Mouse (Mus musculus): ENCODE data around the gene Top3a. TPM values are rescaled to one million over a fixed set of nuclear protein-coding genes. Genes with fewer than 3 reads are reported as not detected.

Top3a gene
- total RNA-seq, 1 experiment from 2014 or later, result 27.9 TPM

DNA sequence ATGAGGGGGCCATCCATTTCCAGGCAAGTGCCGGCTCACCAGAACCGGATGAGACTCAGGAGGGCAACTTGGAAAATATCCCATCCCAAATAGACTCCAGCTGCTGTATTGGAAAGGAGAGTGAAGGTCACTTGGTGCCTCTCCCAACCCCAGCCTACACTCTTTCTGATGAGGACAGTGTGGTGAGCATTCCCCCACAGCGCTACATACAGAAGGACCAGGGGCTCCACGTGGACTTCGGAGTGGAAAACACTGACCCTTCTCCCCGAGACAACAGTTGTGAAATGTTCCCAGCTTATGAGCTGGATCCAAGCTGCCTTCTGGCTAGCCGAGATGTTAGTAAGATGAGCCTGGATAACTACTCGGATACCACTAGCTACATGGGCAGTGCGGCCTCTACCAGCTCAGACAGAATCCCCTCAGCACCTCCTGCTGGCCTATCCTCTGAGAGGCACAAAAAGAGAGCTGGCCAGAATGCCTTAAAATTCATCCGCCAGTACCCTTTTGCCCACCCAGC is 2.6 kb upstream of the Top3a start:
- no peak for ATAC-seq (replicated peaks in 1 of 2; ENCODE audit: insufficient read depth in 1 of 2, low FRiP score in 2 of 2, low TSS enrichment in 1 of 2, low read depth in 1 of 2, poor library complexity in 2 of 2, severe bottlenecking in 2 of 2)

DNA sequence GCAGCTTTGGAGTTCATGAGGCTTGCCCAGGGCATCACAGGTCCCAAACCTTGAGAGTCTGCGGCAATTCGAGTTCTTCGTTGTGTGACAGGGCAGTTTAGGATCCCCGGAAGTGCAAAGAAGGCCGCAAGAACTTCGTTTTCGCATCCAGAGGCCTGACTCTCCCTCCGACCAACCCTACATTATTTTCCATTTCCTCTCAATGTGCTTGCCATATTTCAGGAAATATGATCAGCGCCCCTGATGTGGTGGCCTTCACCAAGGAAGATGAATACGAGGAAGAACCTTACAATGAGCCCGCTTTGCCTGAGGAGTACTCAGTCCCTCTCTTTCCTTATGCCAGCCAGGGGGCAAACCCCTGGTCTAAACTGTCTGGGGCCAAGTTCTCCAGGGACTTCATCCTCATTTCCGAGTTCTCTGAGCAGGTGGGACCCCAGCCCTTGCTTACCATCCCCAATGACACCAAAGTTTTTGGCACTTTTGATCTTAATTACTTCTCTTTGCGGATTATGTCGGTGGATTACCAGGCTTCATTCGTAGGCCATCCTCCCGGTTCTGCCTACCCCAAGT is 721 bp upstream of the Top3a start:
- ATAC-seq (replicated peaks in 1 of 2; ENCODE audit: insufficient read depth in 1 of 2, low FRiP score in 2 of 2, low TSS enrichment in 1 of 2, low read depth in 1 of 2, poor library complexity in 2 of 2, severe bottlenecking in 2 of 2), result no peak

DNA sequence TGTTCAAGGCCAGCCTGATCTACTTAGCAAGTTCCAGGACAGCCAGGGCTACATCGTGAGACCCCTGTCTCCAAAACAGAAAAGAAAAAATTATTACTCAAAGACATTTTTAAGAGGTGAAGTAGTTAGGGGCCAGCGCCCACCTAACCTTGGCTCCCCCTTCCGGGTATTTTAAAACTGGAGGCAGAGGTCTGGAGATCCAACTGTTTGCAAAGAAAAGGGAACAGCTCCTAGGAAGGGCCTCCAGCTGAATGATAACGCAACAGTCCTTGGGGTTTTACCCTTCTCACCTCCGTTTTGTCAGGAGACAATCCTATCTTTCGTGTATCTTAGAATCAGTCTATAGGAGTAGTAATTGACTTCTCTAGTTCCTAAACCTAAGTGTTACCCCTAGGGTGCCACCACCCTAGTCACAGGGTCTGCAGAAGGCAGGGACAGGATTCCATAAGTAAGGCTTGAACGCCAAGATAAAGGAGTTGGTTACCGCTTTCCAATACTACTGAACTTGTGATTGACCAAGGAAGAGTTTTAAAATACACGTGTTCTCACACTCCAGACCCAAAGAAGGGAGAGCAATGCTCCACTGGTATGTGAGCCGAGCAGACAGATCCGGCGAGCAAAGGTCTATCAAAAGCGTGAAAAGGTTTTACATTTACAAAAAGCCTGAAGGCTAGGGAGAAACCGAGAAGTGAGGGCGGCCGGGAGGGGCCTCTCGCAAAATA is 897 bp downstream of the Top3a start:
- ATAC-seq (replicated peaks in 1 of 2; ENCODE audit: insufficient read depth in 1 of 2, low FRiP score in 2 of 2, low TSS enrichment in 1 of 2, low read depth in 1 of 2, poor library complexity in 2 of 2, severe bottlenecking in 2 of 2), result no peak

- ATAC-seq (replicated peaks in 1 of 2; ENCODE audit: insufficient read depth in 1 of 2, low FRiP score in 2 of 2, low TSS enrichment in 1 of 2, low read depth in 1 of 2, poor library complexity in 2 of 2, severe bottlenecking in 2 of 2), result no peak
Observed at GRCm38 (mm10) chr11:60775578-60775977, 1.6 kb downstream of the Top3a start.

DNA sequence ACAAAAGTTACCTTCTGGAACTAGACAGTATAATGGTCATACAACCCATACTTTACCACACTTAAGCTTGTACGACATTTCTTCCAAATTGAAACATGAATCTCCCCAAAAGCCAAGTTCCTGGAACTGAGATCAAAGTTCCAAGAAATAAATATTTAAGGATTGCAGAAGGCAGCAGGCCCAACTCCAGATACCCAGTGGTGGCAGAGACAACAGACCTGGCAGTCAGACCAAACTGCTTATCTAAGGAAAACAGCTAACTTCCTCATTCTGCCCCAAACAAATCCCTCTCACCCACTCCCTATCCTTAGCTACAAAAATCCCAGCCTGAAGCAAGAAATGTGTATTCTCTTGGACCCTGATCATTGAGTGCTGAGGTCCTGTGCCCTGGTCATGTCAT is 2.3 kb downstream of the Top3a start:
- ATAC-seq (replicated peaks in 1 of 2; ENCODE audit: insufficient read depth in 1 of 2, low FRiP score in 2 of 2, low TSS enrichment in 1 of 2, low read depth in 1 of 2, poor library complexity in 2 of 2, severe bottlenecking in 2 of 2), result no peak

DNA sequence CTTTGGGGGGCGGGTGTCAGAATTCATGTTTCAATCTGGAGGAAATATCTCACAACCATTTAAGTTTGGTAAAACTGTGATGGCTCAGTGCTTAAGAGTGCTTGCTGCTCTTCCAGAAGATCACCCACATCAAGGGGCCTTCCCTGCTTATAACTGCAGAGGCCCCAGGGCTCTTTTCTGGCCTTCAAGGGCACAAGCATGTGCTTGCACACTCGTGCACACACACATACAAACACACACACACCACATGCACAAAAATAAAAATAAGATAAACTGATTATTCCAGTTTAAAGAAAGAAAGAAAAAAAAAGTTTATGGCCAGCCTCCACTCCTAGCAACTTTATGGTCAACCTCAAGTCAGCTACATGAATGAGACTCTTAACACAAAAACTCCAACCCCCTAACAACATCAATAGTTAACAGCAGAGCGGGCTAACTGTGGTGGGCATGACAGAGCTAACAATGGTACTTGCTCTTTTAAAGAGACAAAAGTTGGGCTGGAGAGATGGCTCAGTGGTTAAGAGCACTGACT is 2.9 kb downstream of the Top3a start:
- no peak for ATAC-seq (replicated peaks in 1 of 2; ENCODE audit: insufficient read depth in 1 of 2, low FRiP score in 2 of 2, low TSS enrichment in 1 of 2, low read depth in 1 of 2, poor library complexity in 2 of 2, severe bottlenecking in 2 of 2)

DNA sequence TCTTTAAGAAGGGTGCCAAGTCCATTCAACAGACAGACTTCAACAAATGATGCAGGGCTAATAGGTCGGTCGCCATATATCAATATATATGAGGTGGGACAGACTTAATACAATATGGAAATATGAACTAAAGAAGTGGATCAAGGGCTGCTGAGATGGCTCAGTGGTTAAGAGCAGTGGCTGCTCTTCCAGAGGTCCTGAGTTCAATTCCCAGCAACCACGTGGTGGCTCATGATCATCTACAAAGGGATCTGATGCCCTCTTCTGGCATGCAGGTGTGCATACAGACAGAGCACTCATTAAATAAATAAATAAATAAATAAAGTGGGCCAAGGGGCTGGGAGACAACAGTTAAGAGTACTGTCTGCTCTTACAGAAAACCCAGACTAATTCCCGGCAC is 5.0 kb downstream of the Top3a start:
- ATAC-seq (replicated peaks in 1 of 2; ENCODE audit: insufficient read depth in 1 of 2, low FRiP score in 2 of 2, low TSS enrichment in 1 of 2, low read depth in 1 of 2, poor library complexity in 2 of 2, severe bottlenecking in 2 of 2), result no peak

DNA sequence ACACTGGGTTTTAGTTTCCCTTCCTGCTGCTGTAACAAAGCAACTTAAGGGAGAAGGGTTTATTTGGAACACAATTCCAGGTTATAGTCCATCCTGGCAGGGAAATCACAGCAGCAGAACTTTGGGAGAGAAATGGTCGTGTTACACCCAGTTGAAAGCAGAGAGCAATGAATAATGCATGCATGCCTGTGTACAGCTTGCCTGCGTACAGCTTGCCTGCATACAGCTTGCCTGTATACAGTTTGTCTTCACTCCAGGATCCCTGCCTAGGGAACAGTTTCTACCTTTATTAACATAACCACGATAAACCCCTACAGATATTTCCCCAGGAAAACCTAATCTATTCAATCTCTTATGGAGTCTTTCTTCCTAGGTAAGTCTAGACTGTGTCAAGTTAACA is 6.4 kb downstream of the Top3a start:
- no peak for ATAC-seq (replicated peaks in 1 of 2; ENCODE audit: insufficient read depth in 1 of 2, low FRiP score in 2 of 2, low TSS enrichment in 1 of 2, low read depth in 1 of 2, poor library complexity in 2 of 2, severe bottlenecking in 2 of 2)

DNA sequence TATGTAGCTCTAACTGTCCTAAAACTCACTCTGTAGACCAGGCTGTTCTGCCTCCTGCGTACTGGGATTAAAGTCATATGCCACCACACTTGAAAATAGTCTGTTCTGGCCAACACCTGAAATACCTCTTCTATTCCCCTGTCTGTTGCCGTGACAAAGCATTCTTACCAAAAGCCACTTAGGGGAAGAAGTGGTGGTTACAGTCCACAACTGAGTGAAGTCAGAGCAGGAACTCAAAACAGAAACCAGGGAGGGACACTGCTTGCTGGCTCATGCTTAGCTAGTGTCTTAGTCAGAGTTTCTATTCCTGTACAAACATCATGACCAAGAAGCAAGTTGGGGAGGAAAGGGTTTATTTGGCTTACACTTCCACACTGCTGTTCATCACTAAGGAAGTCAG is 7.8 kb downstream of the Top3a start:
- peak; percentile 91 to 94 for ATAC-seq (replicated peaks in 1 of 2; ENCODE audit: insufficient read depth in 1 of 2, low FRiP score in 2 of 2, low TSS enrichment in 1 of 2, low read depth in 1 of 2, poor library complexity in 2 of 2, severe bottlenecking in 2 of 2)

DNA sequence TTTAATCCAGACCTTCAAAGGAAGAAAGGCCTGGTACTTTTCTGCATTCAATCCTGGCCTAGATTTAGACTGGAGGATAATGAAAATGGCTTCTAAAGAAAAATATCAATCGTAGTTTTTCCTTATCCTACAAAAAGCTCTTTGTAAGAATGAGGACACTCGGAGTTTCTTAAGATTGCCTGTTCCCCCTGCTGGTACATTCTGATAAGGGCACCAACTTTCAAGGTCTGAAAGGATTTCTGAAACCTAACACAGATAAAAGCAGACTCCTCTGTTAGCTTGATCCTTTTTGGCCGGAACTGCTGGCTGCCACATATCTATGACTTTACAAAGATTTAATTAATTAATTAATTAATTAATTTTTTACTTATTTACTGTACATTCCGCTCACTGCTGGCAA is 10.2 kb downstream of the Top3a start:
- ATAC-seq (replicated peaks in 1 of 2; ENCODE audit: insufficient read depth in 1 of 2, low FRiP score in 2 of 2, low TSS enrichment in 1 of 2, low read depth in 1 of 2, poor library complexity in 2 of 2, severe bottlenecking in 2 of 2), result no peak

GRCm38 (mm10) chr11:60761681-60762080 is 15.5 kb downstream of the Top3a start:
- ATAC-seq (replicated peaks in 1 of 2; ENCODE audit: insufficient read depth in 1 of 2, low FRiP score in 2 of 2, low TSS enrichment in 1 of 2, low read depth in 1 of 2, poor library complexity in 2 of 2, severe bottlenecking in 2 of 2), result no peak

DNA sequence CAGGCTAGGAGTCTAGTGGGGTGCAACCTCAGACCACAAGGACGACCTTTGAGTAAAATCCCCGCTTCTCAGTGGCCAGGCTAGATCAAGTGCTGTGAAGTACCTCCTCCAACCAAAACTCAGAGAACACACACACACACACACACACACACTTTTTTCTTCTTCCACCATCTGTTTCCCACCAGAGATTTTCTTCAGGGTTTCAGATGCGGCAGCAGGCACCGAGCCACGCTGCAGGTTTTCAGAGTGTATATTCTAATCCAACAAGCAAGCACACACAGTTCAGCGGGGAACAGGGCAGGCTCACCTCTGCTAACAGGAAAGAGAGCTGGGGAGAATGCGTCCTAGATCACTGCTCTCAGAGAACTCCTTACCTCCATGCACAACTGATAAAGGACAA is 21.6 kb downstream of the Top3a start:
- ATAC-seq (replicated peaks in 1 of 2; ENCODE audit: insufficient read depth in 1 of 2, low FRiP score in 2 of 2, low TSS enrichment in 1 of 2, low read depth in 1 of 2, poor library complexity in 2 of 2, severe bottlenecking in 2 of 2), result no peak

GRCm38 (mm10) chr11:60740321-60740720 is 36.8 kb downstream of the Top3a start:
- ATAC-seq (replicated peaks in 1 of 2; ENCODE audit: insufficient read depth in 1 of 2, low FRiP score in 2 of 2, low TSS enrichment in 1 of 2, low read depth in 1 of 2, poor library complexity in 2 of 2, severe bottlenecking in 2 of 2), result no peak

- ATAC-seq (replicated peaks in 1 of 2; ENCODE audit: insufficient read depth in 1 of 2, low FRiP score in 2 of 2, low TSS enrichment in 1 of 2, low read depth in 1 of 2, poor library complexity in 2 of 2, severe bottlenecking in 2 of 2), result no peak
Observed at GRCm38 (mm10) chr11:60737450-60737849, 39.7 kb downstream of the Top3a start.

- no peak for ATAC-seq (replicated peaks in 1 of 2; ENCODE audit: insufficient read depth in 1 of 2, low FRiP score in 2 of 2, low TSS enrichment in 1 of 2, low read depth in 1 of 2, poor library complexity in 2 of 2, severe bottlenecking in 2 of 2)
Observed at GRCm38 (mm10) chr11:60736491-60736890, 40.7 kb downstream of the Top3a start.

- no peak for ATAC-seq (replicated peaks in 1 of 2; ENCODE audit: insufficient read depth in 1 of 2, low FRiP score in 2 of 2, low TSS enrichment in 1 of 2, low read depth in 1 of 2, poor library complexity in 2 of 2, severe bottlenecking in 2 of 2)
Observed at GRCm38 (mm10) chr11:60735191-60735590, 42.0 kb downstream of the Top3a start.

GRCm38 (mm10) chr11:60734206-60734605 is 43.0 kb downstream of the Top3a start:
- ATAC-seq (replicated peaks in 1 of 2; ENCODE audit: insufficient read depth in 1 of 2, low FRiP score in 2 of 2, low TSS enrichment in 1 of 2, low read depth in 1 of 2, poor library complexity in 2 of 2, severe bottlenecking in 2 of 2), result no peak

- ATAC-seq (replicated peaks in 1 of 2; ENCODE audit: insufficient read depth in 1 of 2, low FRiP score in 2 of 2, low TSS enrichment in 1 of 2, low read depth in 1 of 2, poor library complexity in 2 of 2, severe bottlenecking in 2 of 2), result no peak
Observed at GRCm38 (mm10) chr11:60731251-60731650, 45.9 kb downstream of the Top3a start.

GRCm38 (mm10) chr11:60730169-60730568 is 47.0 kb downstream of the Top3a start:
- ATAC-seq (replicated peaks in 1 of 2; ENCODE audit: insufficient read depth in 1 of 2, low FRiP score in 2 of 2, low TSS enrichment in 1 of 2, low read depth in 1 of 2, poor library complexity in 2 of 2, severe bottlenecking in 2 of 2), result no peak

Data from hematopoietic stem cell, adult 5-6 weeks (primary cell).